Mouse (Mus musculus) liver, embryonic 11.5 days (tissue): ENCODE results near the gene Hsp90ab1. TPM values are rescaled to one million over a fixed set of nuclear protein-coding genes. Genes with fewer than 3 reads are reported as not detected.
A peak's percentile ranks its signal among the peaks of the same experiment; 100 is the strongest.

Source experiments
- ATAC-seq: fragments of 200-750 bp; cut with Nextera tagmentation; replicated peaks from 2 replicates; pipeline ENCODE4 v1.8.0; 2017; ENCODE audit warnings: moderate number of reproducible peaks, mild to moderate bottlenecking, moderate TSS enrichment, moderate library complexity; ENCODE audit not compliant: low FRiP score
- DNase-seq: peaks from one replicate; pipeline ENCODE4 v3.0.0-alpha.2; 2017; ENCODE audit warnings: low spot score
- H3K27ac ChIP-seq: fragments of 300-500 bp; sonication (generic); 2 replicates; pipeline ENCODE4 v1.5.1; 2014; ENCODE audit warnings: mild to moderate bottlenecking, low read depth, low read length, control low read depth
- H3K27me3 ChIP-seq: fragments of 300-500 bp; sonication (generic); replicated peaks from 2 replicates; pipeline ENCODE4 v1.6.1; 2014; ENCODE audit warnings: low read length, mixed read lengths; ENCODE audit not compliant: control insufficient read depth, insufficient read depth
- H3K36me3 ChIP-seq: fragments of 300-500 bp; sonication (generic); 2 replicates; pipeline ENCODE4 v1.6.1; 2014; ENCODE audit warnings: mild to moderate bottlenecking, low read length, moderate library complexity, mixed read lengths; ENCODE audit not compliant: control insufficient read depth, insufficient read depth
- H3K4me1 ChIP-seq: fragments of 300-500 bp; sonication (generic); replicated peaks from 2 replicates; pipeline ENCODE4 v1.6.1; 2014; ENCODE audit warnings: low read length, mixed read lengths; ENCODE audit not compliant: control insufficient read depth, insufficient read depth
- H3K4me2 ChIP-seq: fragments of 300-500 bp; sonication (generic); 2 replicates; pipeline ENCODE4 v1.6.1; 2014; ENCODE audit warnings: mild to moderate bottlenecking, control low read depth, moderate library complexity
- H3K4me3 ChIP-seq: fragments of 300-500 bp; sonication (generic); 2 replicates; pipeline ENCODE4 v1.5.1; 2014; ENCODE audit warnings: low read depth, low read length, control low read depth
- H3K9ac ChIP-seq: fragments of 300-500 bp; sonication (generic); 2 replicates; pipeline ENCODE4 v1.6.1; 2014; ENCODE audit warnings: low read depth, low read length, control low read depth
- H3K9me3 ChIP-seq: fragments of 300-500 bp; sonication (generic); 2 replicates; pipeline ENCODE4 v1.6.1; 2016; ENCODE audit warnings: low read length, inconsistent platforms, mixed read lengths; ENCODE audit not compliant: control insufficient read depth
- WGBS: fragments of 180-500 bp; shearing (Covaris S2); extraction: QIAGEN DNeasy Blood & Tissue Kit; methylation state at CpG from one replicate; pipeline ENCODE4 v1.1.7; 2014; 5-methylcytosine and 5-hydroxymethylcytosine counted together
- polyA plus RNA-seq: library from polyadenylated mRNA; unstranded; fragments of >200 nt; fragmentation: Nextera tagmentation; extraction: Ambion mirVana; gene quantifications from 2 replicates; pipeline ENCODE4 v1.2.1, GENCODE M21; 2014

Hsp90ab1 gene
- 1,837 and 1,887 TPM in 2 replicates for polyA plus RNA-seq

DNA sequence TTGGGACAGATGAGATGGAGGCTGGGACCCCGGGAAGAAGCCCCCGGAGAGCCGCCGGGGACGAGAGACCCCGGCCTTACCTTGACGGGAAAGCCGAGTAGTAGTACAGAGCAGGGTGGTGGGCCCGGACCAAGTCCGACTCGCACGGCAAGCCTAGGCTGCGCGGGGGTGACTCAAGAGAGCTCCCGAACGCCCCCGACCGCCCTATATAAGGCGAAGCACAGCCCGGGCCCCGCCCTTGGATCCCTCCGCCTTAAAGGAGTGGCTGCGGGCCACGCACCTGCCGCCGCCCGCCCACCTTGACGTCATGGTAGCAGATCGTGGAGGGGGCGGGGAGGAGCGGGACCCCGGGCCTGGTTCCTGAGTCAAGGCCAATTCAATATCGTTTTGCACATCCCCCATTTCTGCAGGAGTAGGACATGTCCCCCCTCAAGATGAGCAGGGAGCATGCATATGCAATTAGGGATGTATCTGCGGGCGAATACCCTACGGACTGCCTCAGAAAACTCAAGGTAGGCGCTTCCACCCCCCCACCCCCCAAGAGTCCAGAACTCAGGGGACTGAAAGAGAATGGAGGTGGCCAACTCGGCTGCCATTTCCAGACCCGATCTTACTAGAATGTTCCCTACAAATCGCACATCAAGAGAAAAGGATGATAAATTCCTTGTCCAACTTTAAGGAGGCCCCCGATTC lies at the start of gene Hsp90ab1:
Gene Hsp90ab1, minus strand, starts transcription at position 185 of the 693 bp plus-strand sequence.
- Histone ChIP-seq H3K9ac (peak within 1 kb of the TSS; percentile 100), H3K27me3 (no peaks in the 10 kb centered on the region), H3K9me3 (no peaks in the 10 kb centered on the region), H3K4me2 (peak within 1 kb of the TSS; percentile 98), H3K36me3 (peaks cover 36% of the 10 kb centered on the region), H3K4me3 (peak within 1 kb of the TSS; percentile 100), H3K4me1 (peaks cover 40% of the 10 kb centered on the region), H3K27ac (peak within 1 kb of the TSS; percentile 99)
- DNase-seq (peak; percentile 100), ATAC-seq (peak; percentile 82)
- under 1% methylated on average over 41 of the region's 41 CpGs for WGBS

DNA sequence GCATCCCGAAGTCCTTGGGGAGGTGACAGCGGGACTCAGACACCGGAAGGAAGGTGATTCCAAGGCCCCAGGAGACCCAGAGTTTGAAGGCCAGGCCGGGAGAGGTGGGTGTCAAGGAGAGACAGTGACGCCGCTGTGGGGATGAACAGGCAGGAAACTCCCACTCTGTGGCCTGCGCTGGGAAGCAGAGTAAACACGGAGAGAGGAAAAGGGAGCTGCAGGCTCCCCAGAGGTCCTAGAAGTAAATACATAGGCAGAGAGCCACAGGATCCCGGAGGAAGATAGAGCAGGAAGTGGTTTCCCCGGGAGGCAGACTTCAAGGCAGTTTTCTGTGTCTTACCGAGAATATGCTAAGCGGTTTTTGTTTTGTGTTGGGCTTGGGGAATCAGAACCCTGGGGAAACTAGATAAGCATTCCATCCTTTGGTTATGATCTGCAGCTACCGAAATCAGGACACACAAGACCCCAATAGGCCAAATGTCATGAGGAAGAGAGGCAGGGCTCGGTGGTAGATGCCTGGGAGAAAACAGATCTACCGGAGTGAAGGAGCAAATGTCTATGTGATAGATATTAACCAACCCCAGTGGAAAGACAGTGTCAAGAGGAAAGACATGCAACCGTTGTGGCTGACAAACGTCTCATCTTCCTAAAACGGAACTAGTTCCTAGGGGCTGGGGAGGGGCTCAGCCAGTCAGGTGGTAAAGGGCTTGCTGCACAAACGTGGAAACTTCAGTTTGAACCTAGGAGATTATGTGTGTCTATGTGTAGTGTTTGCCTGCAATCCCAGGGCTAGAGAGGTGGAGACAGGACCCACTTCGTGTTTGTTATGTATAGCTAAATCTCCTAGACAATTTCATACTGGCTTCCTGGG lies 46.5 kb upstream of the Hsp90ab1 start:
- H3K4me2 ChIP-seq, result peak overlapping the region; percentile 82
- DNase-seq, result peak; percentile 56
- no peaks in the 10 kb centered on the region for H3K36me3 ChIP-seq
- 10% methylated on average over 20 of the region's 20 CpGs for WGBS
- peak; percentile 56 for ATAC-seq
- peak overlapping the region; percentile 65 for H3K9ac ChIP-seq
- H3K4me3 ChIP-seq, result peak overlapping the region; percentile 46
- H3K4me1 ChIP-seq, result peaks cover 15% of the 10 kb centered on the region
- peak overlapping the region; percentile 84 for H3K27ac ChIP-seq
- H3K27me3 ChIP-seq, result no peaks in the 10 kb centered on the region
- H3K9me3 ChIP-seq, result no peaks in the 10 kb centered on the region

DNA sequence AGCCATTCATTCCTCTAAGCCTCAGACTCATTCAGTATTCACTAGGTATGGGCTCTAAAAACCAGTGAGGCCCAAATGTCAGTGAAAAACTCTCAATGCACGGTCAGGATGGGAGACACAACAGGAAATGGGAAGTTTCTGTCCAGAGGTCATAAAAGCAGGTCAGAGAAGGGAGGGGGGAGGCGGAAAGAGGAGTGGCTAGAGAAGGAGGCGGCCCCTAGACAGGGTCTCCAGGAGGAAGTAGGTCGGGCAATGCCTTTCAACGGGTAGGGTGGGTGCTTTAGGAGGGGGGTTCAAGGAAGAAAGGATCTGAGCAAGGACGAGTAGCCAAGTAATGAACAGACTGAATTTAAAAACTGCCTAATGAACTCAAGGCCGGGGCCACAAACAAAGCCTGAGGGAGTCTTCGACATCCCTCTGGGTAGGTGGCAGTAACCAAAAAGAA lies 45.9 kb upstream of the Hsp90ab1 start:
- WGBS, result 10% methylated on average over 8 of the region's 8 CpGs
- peak overlapping the region; percentile 82 for H3K4me2 ChIP-seq
- no peak for DNase-seq

DNA sequence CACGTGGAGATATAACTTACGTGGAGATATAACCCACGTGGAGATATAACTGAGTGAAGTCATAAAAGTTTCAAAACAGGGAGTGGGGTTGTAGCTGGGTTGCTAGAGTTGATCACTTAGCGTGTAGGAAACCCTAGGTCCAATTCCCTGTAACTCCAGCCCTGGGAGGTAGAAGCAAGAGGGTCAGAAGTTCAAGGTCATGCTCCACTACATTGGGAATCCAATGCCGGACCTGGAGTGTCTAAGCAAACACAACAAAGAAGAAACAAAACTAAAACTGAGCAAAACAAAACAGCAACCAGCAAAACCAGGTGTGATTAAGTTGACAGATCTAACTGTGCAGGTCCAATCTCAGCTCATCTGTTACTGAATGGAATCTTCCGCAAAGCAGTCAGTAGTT lies 44.6 kb upstream of the Hsp90ab1 start:
- Histone ChIP-seq H3K4me2 (no peak overlapping the region), H3K27me3 (no peaks in the 10 kb centered on the region), H3K27ac (no peak overlapping the region), H3K9me3 (no peaks in the 10 kb centered on the region), H3K9ac (no peak overlapping the region), H3K36me3 (no peaks in the 10 kb centered on the region), H3K4me3 (no peak overlapping the region), H3K4me1 (peaks cover 15% of the 10 kb centered on the region)
- ATAC-seq, result no peak
- WGBS, result 80% methylated on average over 6 of the region's 6 CpGs
- DNase-seq, result no peak

More for the DNA sequence above, 45.9 kb upstream of the Hsp90ab1 start:
- Histone ChIP-seq H3K9ac (peak overlapping the region; percentile 65), H3K36me3 (no peaks in the 10 kb centered on the region), H3K9me3 (no peaks in the 10 kb centered on the region), H3K4me3 (peak overlapping the region; percentile 46), H3K27me3 (no peaks in the 10 kb centered on the region), H3K4me1 (peaks cover 15% of the 10 kb centered on the region), H3K27ac (peak overlapping the region; percentile 84)
- peak; percentile 76 for ATAC-seq

DNA sequence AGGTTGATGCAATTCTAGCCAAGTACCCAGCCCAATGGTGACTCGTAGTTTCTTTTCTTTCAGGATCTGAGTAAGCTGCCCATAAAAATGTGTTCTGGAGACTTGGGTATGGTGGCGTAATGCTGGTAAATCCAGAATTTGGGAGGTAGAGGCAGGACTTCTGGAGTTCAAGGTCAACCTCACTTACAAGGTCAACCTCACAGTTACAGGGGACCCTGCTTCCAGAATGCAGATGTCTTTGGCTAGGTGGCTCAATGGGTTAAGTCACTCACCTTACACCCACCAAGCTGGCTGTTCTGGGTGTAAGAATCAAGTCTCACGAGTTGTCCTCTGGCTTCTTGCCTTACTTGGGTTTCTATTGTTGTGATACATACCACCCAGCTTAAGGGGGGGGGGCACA lies 43.6 kb upstream of the Hsp90ab1 start:
- peaks cover 15% of the 10 kb centered on the region for H3K4me1 ChIP-seq
- H3K27me3 ChIP-seq, result no peaks in the 10 kb centered on the region
- no peak overlapping the region for H3K9ac ChIP-seq
- no peaks in the 10 kb centered on the region for H3K36me3 ChIP-seq
- no peak for ATAC-seq
- 73% methylated on average over 3 of the region's 3 CpGs for WGBS
- H3K9me3 ChIP-seq, result no peaks in the 10 kb centered on the region
- no peak overlapping the region for H3K4me3 ChIP-seq
- no peak overlapping the region for H3K27ac ChIP-seq
- DNase-seq, result no peak
- H3K4me2 ChIP-seq, result no peak overlapping the region

DNA sequence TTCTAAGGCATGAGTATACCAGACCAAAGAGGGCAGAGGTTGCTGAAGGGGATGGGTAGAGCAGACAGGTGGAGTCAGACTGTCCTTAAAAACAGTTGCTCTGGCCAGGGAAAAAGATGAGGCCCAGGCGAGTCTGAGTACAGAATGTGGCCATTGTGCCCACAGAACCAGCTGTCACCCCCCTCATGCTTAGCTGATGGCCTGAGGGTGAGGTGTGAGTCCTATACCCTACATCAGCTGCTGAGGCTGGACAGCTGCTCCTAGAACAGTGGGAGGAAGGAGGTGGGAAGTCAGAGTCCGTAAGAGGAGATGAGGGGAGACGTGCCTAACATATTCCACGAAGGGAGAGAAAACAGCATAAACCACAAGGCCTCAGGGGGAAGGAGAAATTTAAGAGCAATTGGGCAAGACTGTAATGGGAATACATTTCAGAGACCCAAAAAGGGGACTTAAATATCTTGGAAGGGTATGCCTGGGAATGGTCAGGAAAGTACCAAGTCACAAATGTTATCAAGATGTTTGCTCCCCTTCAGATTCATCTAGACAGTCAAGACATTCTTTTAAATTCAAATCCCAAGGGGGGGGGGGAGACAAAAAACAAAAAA lies 43.1 kb upstream of the Hsp90ab1 start:
- peaks cover 16% of the 10 kb centered on the region for H3K4me1 ChIP-seq
- H3K9ac ChIP-seq, result no peak overlapping the region
- DNase-seq (no peak), ATAC-seq (no peak)
- H3K4me2 ChIP-seq, result no peak overlapping the region
- H3K36me3 ChIP-seq, result no peaks in the 10 kb centered on the region
- H3K27me3 ChIP-seq, result no peaks in the 10 kb centered on the region
- no peak overlapping the region for H3K27ac ChIP-seq
- H3K9me3 ChIP-seq, result no peaks in the 10 kb centered on the region
- no peak overlapping the region for H3K4me3 ChIP-seq
- WGBS, result 65% methylated on average over 4 of the region's 4 CpGs

DNA sequence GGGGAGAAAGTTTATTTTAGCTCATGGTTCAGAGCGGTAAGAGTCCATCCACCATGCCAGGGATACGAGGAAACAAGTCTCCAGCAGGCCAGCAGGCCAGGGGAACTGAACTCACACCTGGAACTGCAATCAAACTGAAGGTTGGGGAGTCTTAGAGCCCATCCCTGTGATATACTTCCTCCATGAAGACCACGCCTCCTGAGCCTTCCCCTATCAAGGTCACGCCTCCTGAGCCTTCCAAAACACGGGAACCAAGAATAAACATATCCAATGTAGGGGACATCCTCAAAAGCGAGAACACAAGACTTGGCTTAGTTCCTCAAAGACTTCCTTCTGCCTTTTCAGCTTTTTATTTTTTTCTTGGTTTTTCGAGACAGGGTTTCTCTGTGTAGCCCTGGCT lies 39.9 kb upstream of the Hsp90ab1 start:
- Histone ChIP-seq H3K27ac (no peak overlapping the region), H3K36me3 (no peaks in the 10 kb centered on the region), H3K9ac (no peak overlapping the region), H3K4me3 (no peak overlapping the region), H3K4me1 (peaks cover 11% of the 10 kb centered on the region), H3K4me2 (no peak overlapping the region), H3K27me3 (no peaks in the 10 kb centered on the region), H3K9me3 (no peaks in the 10 kb centered on the region)
- ATAC-seq (no peak), DNase-seq (no peak)
- WGBS, result 67% methylated on average over 7 of the region's 7 CpGs

DNA sequence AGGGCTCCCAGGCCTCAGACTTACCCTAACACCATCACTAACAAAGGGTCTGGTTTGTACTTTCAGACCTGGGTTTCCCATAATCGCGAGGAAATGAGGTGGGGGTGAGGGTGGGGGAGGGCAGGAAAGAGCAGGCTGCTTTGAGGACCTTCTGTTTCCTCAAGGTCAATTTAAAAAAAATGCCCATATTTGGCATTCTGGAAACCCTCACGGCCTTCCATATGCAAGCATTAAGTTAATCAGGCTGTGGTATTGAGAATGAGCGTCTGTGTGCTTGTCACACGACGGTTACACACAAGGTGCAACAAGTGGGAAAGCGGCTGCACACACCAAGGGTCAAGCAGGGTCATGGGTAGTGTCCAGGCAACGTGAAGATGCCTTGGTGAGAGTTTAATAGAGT lies 38.9 kb upstream of the Hsp90ab1 start:
- no peak overlapping the region for H3K27ac ChIP-seq
- H3K27me3 ChIP-seq, result no peaks in the 10 kb centered on the region
- no peak for DNase-seq
- H3K4me2 ChIP-seq, result no peak overlapping the region
- no peak overlapping the region for H3K4me3 ChIP-seq
- H3K9me3 ChIP-seq, result no peaks in the 10 kb centered on the region
- 65% methylated on average over 8 of the region's 8 CpGs for WGBS
- H3K36me3 ChIP-seq, result no peaks in the 10 kb centered on the region
- H3K4me1 ChIP-seq, result peaks cover 11% of the 10 kb centered on the region
- H3K9ac ChIP-seq, result no peak overlapping the region
- no peak for ATAC-seq
